Mouse (Mus musculus): ENCODE data around the gene Hsph1.

GRCm38 (mm10) chr5:149677196-149677595, 41.0 kb upstream of the Hsph1 start:
- TF ChIP-seq GATA1 (IDR thresholded peaks at IDR 0.05; ENCODE audit: low read length) (no peak), TAL1 (IDR thresholded peaks at IDR 0.05; ENCODE audit: low read length) (no peak)

All from erythroblast, embryonic 14.5 days (primary cell).